Comparison of ENCODE assay signal across 25 mouse cellular contexts in the genomic region with DNA sequence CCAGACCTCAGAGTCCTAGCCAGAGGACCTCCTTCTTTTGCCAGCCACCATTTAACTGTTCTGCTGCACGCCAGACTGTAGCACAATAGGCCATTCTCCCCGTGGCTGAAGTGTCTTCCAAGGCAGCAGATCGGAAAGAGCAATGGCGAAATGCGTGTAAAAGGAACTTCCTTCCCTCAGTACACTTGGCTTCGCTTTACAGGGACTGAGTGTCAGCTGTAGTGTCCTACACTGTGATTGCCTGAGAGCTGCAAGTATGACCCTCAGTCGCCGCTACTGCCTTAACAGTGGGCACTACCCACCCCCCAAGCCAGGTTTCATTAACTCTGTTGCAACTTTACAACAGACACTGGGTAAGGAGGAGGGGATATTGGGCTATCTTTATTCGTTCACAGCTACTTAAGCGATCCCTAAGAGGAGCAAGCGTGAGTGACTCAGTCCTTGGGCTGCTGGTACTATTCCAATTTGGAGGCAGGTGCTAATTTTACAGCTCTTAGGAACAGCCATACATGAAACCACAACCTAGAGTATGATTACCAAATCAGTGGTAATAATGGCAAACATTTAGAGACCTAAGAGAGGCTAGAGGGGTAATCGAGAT. TPM values are rescaled to one million over a fixed set of nuclear protein-coding genes. Genes with fewer than 3 reads are reported as not detected.
DNase-seq lines count a peak whose midpoint lies in the region; ATAC-seq lines count a peak whose summit lies in the region.
"Had no signal": no experiment of that assay in that cellular context is flagged by ENCODE, and none has a peak within 500 bp of the region (broad histone marks: within the 10 kb centered on the region; RNA-seq: fewer than 3 reads in every experiment).

No protein-coding gene starts in this region.

- H3K9ac ChIP-seq in kidney, embryonic 14.5 days (ENCODE audit: low read depth, low read length), result peak overlapping the region; percentile 18; the same call in 1 of the 2 replicates
- H3K9ac ChIP-seq in kidney, embryonic 15.5 days, result no peak overlapping the region
- H3K9ac ChIP-seq: forebrain, embryonic 15.5 days; heart, embryonic 15.5 days had no signal

- peaks cover 21% of the 10 kb centered on the region for H3K36me3 ChIP-seq in kidney, embryonic 14.5 days (ENCODE audit: control insufficient read depth, insufficient read depth, low read length)
- H3K36me3 ChIP-seq in kidney, embryonic 15.5 days, result peaks cover 26% of the 10 kb centered on the region

- peaks cover 15% of the 10 kb centered on the region; the same call in 1 of the 2 replicates for H3K4me1 ChIP-seq in kidney, embryonic 14.5 days (ENCODE audit: control insufficient read depth, insufficient read depth, low read length)
- peaks cover 34% of the 10 kb centered on the region for H3K4me1 ChIP-seq in kidney, embryonic 15.5 days

- no peak for ATAC-seq in kidney, embryonic 14.5 days (ENCODE audit: low FRiP score, low TSS enrichment)
- no peak for ATAC-seq in kidney, embryonic 15.5 days (replicated peaks; ENCODE audit: low FRiP score)
- peak; percentile 41 for ATAC-seq in megakaryocyte, adult 5-6 weeks (ENCODE audit: poor library complexity, severe bottlenecking)
- ATAC-seq: forebrain, embryonic 15.5 days; hindbrain, postnatal 0 days; Patski had no signal

- DNase-seq in right cerebral cortex, adult 2 months (ENCODE audit: low spot score in 2 of 2), result peak; percentile 23 to 38
- no peak for DNase-seq in right cerebral cortex, postnatal 14 days
- no peak for DNase-seq in urinary bladder, postnatal 14 days (ENCODE audit: low spot score)
- DNase-seq in kidney, adult 18-20 months, result no peak
- DNase-seq: adrenal gland, postnatal 36 days; B cell, adult 2 months; cerebellum, postnatal 25 days; left cerebral cortex, postnatal 4 days; lung, postnatal 10 days; midbrain, embryonic 14.5 days; right cerebral cortex, postnatal 25 days; thymus, postnatal 4 days had no signal

- H3K27me3 ChIP-seq in kidney, embryonic 14.5 days (ENCODE audit: control insufficient read depth, insufficient read depth, low read length), result no peaks in the 10 kb centered on the region
- H3K27me3 ChIP-seq in kidney, embryonic 15.5 days, result no peaks in the 10 kb centered on the region
- H3K27me3 ChIP-seq: forebrain, embryonic 15.5 days; heart, embryonic 15.5 days; Patski had no signal

- H3K4me2 ChIP-seq in kidney, embryonic 14.5 days (replicated peaks; ENCODE audit: low read depth, low read length), result no peak overlapping the region
- H3K4me2 ChIP-seq in kidney, embryonic 15.5 days, result no peak overlapping the region
- H3K4me2 ChIP-seq: forebrain, embryonic 15.5 days; heart, embryonic 15.5 days had no signal

- 58% methylated on average over 12 of the region's 12 CpGs for WGBS in kidney, embryonic 14.5 days
- 54% methylated on average over 12 of the region's 12 CpGs for WGBS in kidney, embryonic 15.5 days

- H3K4me3 ChIP-seq in kidney, embryonic 14.5 days (ENCODE audit: low read length), result no peak overlapping the region
- no peak overlapping the region for H3K4me3 ChIP-seq in kidney, embryonic 15.5 days (replicated peaks)
- H3K4me3 ChIP-seq: erythroblast, embryonic 14.5 days; forebrain, embryonic 15.5 days; heart, embryonic 15.5 days had no signal

- no peaks in the 10 kb centered on the region for H3K9me3 ChIP-seq in kidney, embryonic 14.5 days (ENCODE audit: control insufficient read depth, low read length)
- H3K9me3 ChIP-seq in kidney, embryonic 15.5 days (replicated peaks), result peaks cover 4% of the 10 kb centered on the region; the same call in 1 of the 2 replicates
- H3K9me3 ChIP-seq: forebrain, embryonic 15.5 days; heart, embryonic 15.5 days had no signal

- H3K27ac ChIP-seq in kidney, embryonic 14.5 days (ENCODE audit: low read depth, low read length), result no peak overlapping the region
- H3K27ac ChIP-seq in kidney, embryonic 15.5 days, result no peak overlapping the region
- H3K27ac ChIP-seq: forebrain, embryonic 15.5 days; heart, embryonic 15.5 days; hindbrain, postnatal 0 days; stomach, postnatal 0 days had no signal

RNA-seq across cellular contexts. Expression of a gene that starts 6.4 kb away (rescaled TPM):
- 43.7 and 54.0 TPM in 2 replicates for polyA plus RNA-seq in kidney, embryonic 14.5 days (2014; fragmentation: Nextera tagmentation; extraction: Ambion mirVana)
- 40.2 and 52.1 TPM in 2 replicates for polyA plus RNA-seq in kidney, embryonic 15.5 days (2015; fragmentation: Nextera tagmentation; extraction: Ambion mirVana)
- total RNA-seq in megakaryocyte, adult 5-6 weeks (2015), result 223 and 228 TPM in 2 replicates
- total RNA-seq in megakaryocyte, adult 5-6 weeks (2017), result 341 and 376 TPM in 2 replicates

RNA-seq across cellular contexts. Expression of a gene that starts 46.8 kb away (rescaled TPM):
- polyA plus RNA-seq in kidney, embryonic 14.5 days (2014; fragmentation: Nextera tagmentation; extraction: Ambion mirVana), result 0.29 and 1.8 TPM in 2 replicates
- polyA plus RNA-seq in kidney, embryonic 15.5 days (2015; fragmentation: Nextera tagmentation; extraction: Ambion mirVana), result 0.22 and 0.67 TPM in 2 replicates
- 2.2 TPM in 1 of 2 replicates, not detected in the other for total RNA-seq in megakaryocyte, adult 5-6 weeks (2015)
- 0.92 and 1.8 TPM in 2 replicates for total RNA-seq in megakaryocyte, adult 5-6 weeks (2017)
- total RNA-seq: gastrocnemius, adult 18-20 months; heart, adult 18-20 months; hematopoietic stem cell, adult 5-6 weeks; liver, adult 2 months had no signal
- polyA plus RNA-seq: erythroblast, embryonic 14.5 days; liver, adult 2 months had no signal

RNA-seq across cellular contexts. Expression of a gene that starts 56.1 kb away (rescaled TPM):
- 0.66 and 0.88 TPM in 2 replicates for polyA plus RNA-seq in kidney, embryonic 14.5 days (2014; fragmentation: Nextera tagmentation; extraction: Ambion mirVana)
- polyA plus RNA-seq in kidney, embryonic 15.5 days (2015; fragmentation: Nextera tagmentation; extraction: Ambion mirVana), result 0.42 and 0.72 TPM in 2 replicates
- 3.8 and 7.0 TPM in 2 replicates for total RNA-seq in megakaryocyte, adult 5-6 weeks (2015)
- total RNA-seq in megakaryocyte, adult 5-6 weeks (2017), result 12.0 and 19.4 TPM in 2 replicates

Comparison
In these comparisons a context has a peak if more than half of its experiments do, and no peak if none do; other contexts are left out.
1. DNase-seq: peak in right cerebral cortex, adult 2 months (2 of 2); none in right cerebral cortex, postnatal 14 days (single experiment), urinary bladder, postnatal 14 days (single experiment) and kidney, adult 18-20 months (single experiment).